Mouse (Mus musculus) lung, postnatal 0 days (tissue): ENCODE results near the gene Arx. TPM values are rescaled to one million over a fixed set of nuclear protein-coding genes. Genes with fewer than 3 reads are reported as not detected.

Experiments used
- ATAC-seq: fragments of 200-750 bp; cut with Nextera tagmentation; 2 replicates; pipeline ENCODE4 v1.8.0; 2017; ENCODE audit warnings: moderate library complexity
- DNase-seq: peaks from one replicate; pipeline ENCODE4 v3.0.0-alpha.2; 2016; ENCODE audit warnings: low spot score
- H3K27ac ChIP-seq: fragments of 300-500 bp; sonication (generic); 2 replicates; pipeline ENCODE4 v1.5.1; 2014; ENCODE audit warnings: antibody characterized with exemption, mild to moderate bottlenecking, low read length, mixed read lengths
- H3K27me3 ChIP-seq: fragments of 300-500 bp; sonication (generic); replicated peaks from 2 replicates; pipeline ENCODE4 v1.6.1; 2014; ENCODE audit warnings: low read length, mixed read lengths; ENCODE audit not compliant: insufficient read depth
- H3K36me3 ChIP-seq: fragments of 300-500 bp; sonication (generic); 2 replicates; pipeline ENCODE4 v1.6.1; 2014; ENCODE audit warnings: low read length, mixed read lengths; ENCODE audit not compliant: insufficient read depth
- H3K4me1 ChIP-seq: fragments of 300-500 bp; sonication (generic); 2 replicates; pipeline ENCODE4 v1.6.1; 2014; ENCODE audit warnings: antibody characterized with exemption, low read depth, low read length, mixed read lengths; ENCODE audit not compliant: insufficient read depth
- H3K4me2 ChIP-seq: fragments of 300-500 bp; sonication (generic); replicated peaks from 2 replicates; pipeline ENCODE4 v1.6.1; 2014; ENCODE audit warnings: low read depth, mild to moderate bottlenecking, low read length, moderate library complexity, mixed read lengths
- H3K4me3 ChIP-seq: fragments of 300-500 bp; sonication (generic); 2 replicates; pipeline ENCODE4 v1.5.1; 2014; ENCODE audit warnings: low read depth, low read length
- H3K9ac ChIP-seq: fragments of 300-500 bp; sonication (generic); replicated peaks from 2 replicates; pipeline ENCODE4 v1.6.1; 2014; ENCODE audit warnings: low read depth, mild to moderate bottlenecking
- H3K9me3 ChIP-seq: fragments of 300-500 bp; sonication (generic); 2 replicates; pipeline ENCODE4 v1.6.1; 2016; ENCODE audit warnings: low read length, mixed read lengths
- CTCF ChIP-seq: IDR thresholded peaks from 2 replicates; pipeline ENCODE4 v1.5.1; 2016; ENCODE audit warnings: antibody characterized with exemption, mild to moderate bottlenecking
- EP300 ChIP-seq: IDR thresholded peaks from 2 replicates; pipeline ENCODE4 v1.6.1; 2016; ENCODE audit warnings: antibody characterized with exemption, mild to moderate bottlenecking, control low read depth
- WGBS: fragments of 180-500 bp; shearing (Covaris S2); extraction: QIAGEN DNeasy Blood & Tissue Kit; methylation state at CpG from one replicate; pipeline ENCODE4 v1.1.7; 2014; 5-methylcytosine and 5-hydroxymethylcytosine counted together
- polyA plus RNA-seq: library from polyadenylated mRNA; unstranded; fragments of >200 nt; fragmentation: Nextera tagmentation; extraction: Ambion mirVana; gene quantifications from 2 replicates; pipeline ENCODE4 v1.2.1, GENCODE M21; 2015

Gene Arx
- polyA plus RNA-seq = not detected in 2 replicates

DNA sequence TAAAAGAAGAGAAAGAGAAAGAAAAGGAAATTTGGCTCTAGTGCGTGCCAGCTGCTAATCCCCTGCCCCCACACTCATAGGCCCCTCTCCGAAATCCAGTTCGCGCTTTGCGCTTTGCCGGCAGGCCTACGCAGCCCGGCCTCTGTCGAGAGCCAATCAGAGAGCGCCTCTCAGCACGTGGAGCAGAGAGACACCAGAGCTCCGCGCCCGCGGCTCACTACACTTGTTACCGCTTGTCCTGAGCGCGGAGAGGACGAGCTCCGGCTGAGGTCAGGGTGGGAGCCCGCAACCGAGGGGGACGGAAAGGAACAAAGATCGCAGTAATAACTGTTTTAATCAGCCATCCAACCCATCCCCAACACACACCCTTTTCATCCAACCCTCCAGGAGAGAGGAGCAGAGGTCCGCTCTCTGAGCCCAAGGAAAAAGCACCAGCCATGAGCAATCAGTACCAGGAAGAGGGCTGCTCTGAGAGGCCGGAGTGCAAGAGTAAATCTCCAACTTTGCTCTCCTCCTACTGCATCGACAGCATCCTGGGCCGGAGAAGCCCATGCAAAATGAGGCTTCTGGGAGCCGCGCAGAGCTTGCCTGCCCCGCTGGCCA, at the start of gene Arx:
Arx (plus strand) TSS at position 155 of the 603 bp plus-strand sequence.
- Histone ChIP-seq H3K4me3 (no peak within 1 kb of the TSS), H3K9ac (no peak within 1 kb of the TSS), H3K36me3 (no peaks in the 10 kb centered on the region), H3K27ac (no peak within 1 kb of the TSS), H3K4me1 (0 out of 2 replicates have a peak, but pooled peaks cover 4% of the 10 kb centered on the region), H3K9me3 (no peaks in the 10 kb centered on the region), H3K27me3 (peaks cover 48% of the 10 kb centered on the region), H3K4me2 (peak within 1 kb of the TSS; percentile 5; the same call in 1 of the 2 replicates)
- WGBS = 18% methylated on average over 25 of the region's 31 CpGs
- TF ChIP-seq EP300 (no peak), CTCF (no peak)
- DNase-seq (peak; percentile 57), ATAC-seq (peak; percentile 90)

DNA sequence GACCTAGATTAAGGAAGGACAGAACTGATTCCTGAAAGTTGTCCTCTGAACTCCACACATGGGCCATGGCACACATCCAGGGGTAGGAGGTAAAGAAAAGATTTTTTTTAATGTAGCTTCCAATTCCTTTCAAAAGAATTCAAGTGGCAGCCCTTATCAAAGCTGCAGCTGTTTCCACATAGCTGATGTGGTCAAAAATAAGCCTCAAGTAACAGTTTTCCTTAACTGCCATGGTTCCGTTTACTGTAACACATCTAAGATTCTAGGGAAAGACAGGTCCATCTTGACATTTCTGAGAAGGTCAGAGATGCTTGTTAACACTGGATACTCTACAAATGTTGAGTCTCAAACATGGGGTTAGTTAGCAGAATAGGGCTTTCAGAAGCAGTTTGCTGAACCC, 34.9 kb upstream of the Arx start:
- TF ChIP-seq CTCF (no peak), EP300 (no peak)
- Histone ChIP-seq H3K27ac (no peak overlapping the region), H3K4me1 (no peaks in the 10 kb centered on the region), H3K36me3 (no peaks in the 10 kb centered on the region), H3K27me3 (no peaks in the 10 kb centered on the region), H3K4me2 (no peak overlapping the region), H3K4me3 (no peak overlapping the region), H3K9me3 (no peaks in the 10 kb centered on the region), H3K9ac (no peak overlapping the region)
- WGBS = 41% methylated on average over 1 of the region's 1 CpGs
- ATAC-seq = no peak
- DNase-seq = no peak

DNA sequence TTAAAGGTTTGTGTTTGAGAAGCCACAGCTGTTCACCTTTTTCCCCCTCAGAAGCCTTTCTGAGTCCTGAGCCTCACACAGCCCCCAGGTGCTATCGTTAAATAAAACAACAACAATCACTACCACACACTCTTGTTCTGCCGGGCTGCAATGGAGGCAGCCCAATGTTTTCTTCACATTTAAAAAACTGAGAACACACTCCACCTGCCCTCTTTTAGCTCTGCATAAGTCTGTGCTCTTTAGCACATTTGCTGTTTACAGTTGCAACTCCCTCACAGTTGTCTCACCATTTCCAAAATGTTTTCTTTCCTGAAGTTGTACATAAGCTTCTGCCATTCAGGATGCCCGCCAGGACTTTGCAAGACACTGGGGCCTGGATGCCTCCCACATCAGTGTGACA, 10.6 kb upstream of the Arx start:
- TF ChIP-seq CTCF = no peak
- no peak for TF ChIP-seq EP300
- Histone ChIP-seq H3K27me3 (no peaks in the 10 kb centered on the region), H3K4me1 (no peaks in the 10 kb centered on the region), H3K27ac (no peak overlapping the region), H3K36me3 (no peaks in the 10 kb centered on the region), H3K9ac (no peak overlapping the region), H3K9me3 (no peaks in the 10 kb centered on the region), H3K4me2 (no peak overlapping the region), H3K4me3 (no peak overlapping the region)
- 34% methylated on average over 3 of the region's 3 CpGs for WGBS
- DNase-seq = no peak
- ATAC-seq = no peak

DNA sequence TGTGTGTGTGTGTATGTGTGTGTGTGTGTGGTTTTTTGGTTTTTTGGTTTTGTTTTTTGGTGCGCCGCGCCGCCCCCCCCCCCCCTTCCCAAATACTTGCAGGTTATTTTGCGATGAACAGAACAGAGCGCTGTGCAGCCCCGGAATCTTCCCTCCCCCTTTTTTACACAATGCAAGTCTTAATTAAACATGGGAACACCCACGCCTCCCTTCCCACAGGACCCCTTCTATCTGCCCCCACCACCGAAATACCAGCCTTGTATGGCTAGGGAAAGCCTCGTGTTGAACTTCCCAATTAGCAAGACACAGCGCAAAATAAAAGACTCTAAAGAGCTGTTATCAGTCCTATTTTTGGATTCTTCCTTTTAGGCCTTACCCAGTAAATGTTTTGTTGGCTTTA, 6.3 kb upstream of the Arx start:
- Histone ChIP-seq H3K9ac (no peak overlapping the region), H3K9me3 (no peaks in the 10 kb centered on the region), H3K4me1 (no peaks in the 10 kb centered on the region), H3K27ac (no peak overlapping the region), H3K27me3 (peaks cover 16% of the 10 kb centered on the region; the same call in 1 of the 2 replicates), H3K4me3 (no peak overlapping the region), H3K36me3 (no peaks in the 10 kb centered on the region), H3K4me2 (no peak overlapping the region)
- TF ChIP-seq EP300 = no peak
- no peak for TF ChIP-seq CTCF
- DNase-seq (no peak), ATAC-seq (no peak)
- 35% methylated on average over 8 of the region's 11 CpGs for WGBS

DNA sequence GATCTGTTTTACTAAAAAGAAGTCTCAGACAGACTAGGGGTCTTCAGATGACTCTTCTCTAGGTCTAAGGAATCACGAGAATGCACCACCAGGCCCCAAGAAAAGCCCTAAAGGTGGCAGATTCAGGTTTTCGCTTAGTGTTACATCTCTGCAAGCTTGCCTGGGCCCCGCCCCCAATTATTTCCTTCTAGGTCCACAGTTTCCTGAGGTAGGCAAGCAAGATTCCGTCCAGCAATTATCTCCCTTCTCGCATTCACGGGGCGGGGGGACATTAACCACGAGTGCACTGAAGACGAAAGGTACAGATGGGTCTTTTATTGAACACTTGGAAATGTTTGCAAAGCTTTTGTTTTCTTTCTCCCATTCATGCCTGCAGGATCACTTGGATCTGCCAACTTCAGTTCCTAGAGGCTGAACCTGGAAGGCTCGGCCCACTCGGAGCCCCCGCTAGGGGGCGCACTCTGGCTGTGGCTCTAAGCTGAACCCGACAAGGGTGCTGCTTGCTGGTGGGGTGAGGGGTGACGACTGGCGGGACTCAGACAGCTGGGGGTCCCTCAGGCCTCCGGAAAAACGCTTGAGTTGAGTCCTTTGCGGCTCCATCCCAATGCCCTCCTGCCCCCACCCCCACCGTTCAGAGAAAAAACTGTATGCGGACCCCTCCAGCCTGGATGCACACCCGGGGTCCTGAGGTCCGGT, 5.1 kb upstream of the Arx start:
- TF ChIP-seq EP300 = no peak
- peak; percentile 68 for TF ChIP-seq CTCF
- H3K9me3 ChIP-seq = no peaks in the 10 kb centered on the region
- H3K4me1 ChIP-seq = no peaks in the 10 kb centered on the region
- peaks cover 26% of the 10 kb centered on the region; the same call in 1 of the 2 replicates for H3K27me3 ChIP-seq
- H3K9ac ChIP-seq = no peak overlapping the region
- peak; percentile 45 for DNase-seq
- 20% methylated on average over 23 of the region's 23 CpGs for WGBS
- no peak overlapping the region for H3K4me3 ChIP-seq
- H3K27ac ChIP-seq = no peak overlapping the region
- 0 out of 2 replicates have a peak overlapping the region, but pooled peaks have one; percentile 19 for H3K4me2 ChIP-seq
- ATAC-seq = peak; percentile 56
- no peaks in the 10 kb centered on the region for H3K36me3 ChIP-seq

DNA sequence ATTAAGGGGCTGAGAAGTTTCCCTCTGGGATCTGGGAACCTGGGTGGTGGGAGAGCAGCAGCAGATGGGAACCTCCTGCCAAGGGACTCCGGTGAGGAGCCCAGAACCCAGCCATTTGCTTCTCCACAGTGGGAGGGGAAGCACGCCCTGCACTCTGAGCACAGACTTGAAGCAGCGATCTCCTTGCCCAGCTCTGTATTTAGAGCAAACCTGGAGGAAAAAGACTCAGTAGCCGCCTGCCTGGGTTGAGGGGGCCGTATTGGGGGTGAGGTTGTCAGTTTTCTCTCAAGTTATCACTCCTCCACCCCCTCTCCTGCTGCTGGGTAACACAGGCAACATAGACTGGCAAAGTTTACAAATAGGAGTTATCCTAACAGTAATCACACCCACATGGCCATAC, 4.5 kb upstream of the Arx start:
- Histone ChIP-seq H3K27ac (no peak overlapping the region), H3K4me3 (no peak overlapping the region), H3K4me2 (0 out of 2 replicates have a peak overlapping the region, but pooled peaks have one; percentile 19), H3K9me3 (no peaks in the 10 kb centered on the region), H3K9ac (no peak overlapping the region), H3K4me1 (no peaks in the 10 kb centered on the region), H3K27me3 (peaks cover 30% of the 10 kb centered on the region), H3K36me3 (no peaks in the 10 kb centered on the region)
- no peak for ATAC-seq
- WGBS = 24% methylated on average over 5 of the region's 5 CpGs
- no peak for DNase-seq
- no peak for TF ChIP-seq CTCF
- no peak for TF ChIP-seq EP300
